Mouse (Mus musculus) heart, embryonic 10.5 days (tissue): ENCODE data around the gene Pofut1. TPM values are rescaled to one million over a fixed set of nuclear protein-coding genes. Genes with fewer than 3 reads are reported as not detected.
"Not testable (repeated sequence)": the region's sequence is repeated elsewhere in the genome, so short reads cannot be mapped to it uniquely, and the experiment has no call there.

Experiments
- DNase-seq: peaks from one replicate; pipeline ENCODE4 v3.0.0-alpha.2; 2017; ENCODE audit warnings: low spot score
- H3K27ac ChIP-seq: fragments of 300-500 bp; sonication (generic); 2 replicates; pipeline ENCODE4 v1.5.1; 2016; ENCODE audit warnings: mild to moderate bottlenecking
- H3K27me3 ChIP-seq: fragments of 300-500 bp; sonication (generic); 2 replicates; pipeline ENCODE4 v1.6.1; 2016; ENCODE audit warnings: mild to moderate bottlenecking; ENCODE audit not compliant: poor library complexity, insufficient read depth, severe bottlenecking
- H3K36me3 ChIP-seq: fragments of 300-500 bp; sonication (generic); 2 replicates; pipeline ENCODE4 v1.6.1; 2016; ENCODE audit warnings: mild to moderate bottlenecking, moderate library complexity
- H3K4me1 ChIP-seq: fragments of 300-500 bp; sonication (generic); 2 replicates; pipeline ENCODE4 v1.6.1; 2016; ENCODE audit warnings: mild to moderate bottlenecking
- H3K4me3 ChIP-seq: fragments of 300-500 bp; sonication (generic); 2 replicates; pipeline ENCODE4 v1.5.1; 2016; ENCODE audit warnings: mild to moderate bottlenecking, moderate library complexity
- H3K9me3 ChIP-seq: fragments of 300-500 bp; sonication (generic); 2 replicates; pipeline ENCODE4 v1.6.1; 2016; ENCODE audit warnings: mild to moderate bottlenecking, moderate library complexity
- WGBS: fragments of 180-500 bp; shearing (Covaris S2); methylation state at CpG from one replicate; pipeline ENCODE4 v1.1.7; 2016; 5-methylcytosine and 5-hydroxymethylcytosine counted together
- polyA plus RNA-seq: library from polyadenylated mRNA; unstranded; fragments of >200 nt; fragmentation: Nextera tagmentation; extraction: Ambion mirVana; gene quantifications from 2 replicates; pipeline ENCODE4 v1.2.1, GENCODE M21; 2016

The Pofut1 gene
- polyA plus RNA-seq, 1 experiment from 2014 or later, result 6.1 TPM

DNA sequence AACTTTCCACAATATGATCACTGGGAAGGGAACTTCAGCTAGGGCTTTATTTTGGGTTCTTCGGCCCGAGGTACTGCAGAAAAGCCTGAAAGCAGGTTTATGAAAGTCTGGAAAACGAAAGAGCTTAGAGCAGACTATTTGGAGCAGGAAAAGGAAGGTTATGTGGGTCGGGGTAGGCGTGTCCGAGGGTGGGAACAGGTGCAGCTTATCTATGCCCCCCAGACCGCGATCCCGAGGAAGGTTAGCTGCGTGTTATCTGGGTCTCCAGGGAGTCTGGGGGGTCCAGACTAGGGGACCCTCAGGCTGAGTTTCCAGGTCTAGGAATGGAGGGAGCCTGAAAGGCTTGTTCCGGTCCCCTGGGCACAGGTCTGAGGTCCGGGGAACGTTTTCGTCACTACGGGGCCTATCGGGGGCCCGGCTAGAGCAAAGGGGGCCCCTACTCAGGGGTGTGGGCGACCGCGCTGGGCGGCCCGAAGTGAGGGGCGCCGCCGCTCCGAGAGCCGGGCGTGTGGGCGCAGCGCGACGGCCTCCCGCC lies 565 bp upstream of the Pofut1 start:
- peaks cover 28% of the 10 kb centered on the region for H3K36me3 ChIP-seq
- WGBS, result under 1% methylated on average over 31 of the region's 33 CpGs
- H3K4me1 ChIP-seq, result peaks cover 41% of the 10 kb centered on the region

GRCm38 (mm10) chr2:153242156-153242555 lies 823 bp downstream of the Pofut1 start:
- Histone ChIP-seq H3K27me3 (no peaks in the 10 kb centered on the region), H3K36me3 (peaks cover 27% of the 10 kb centered on the region; the same call in 1 of the 2 replicates), H3K9me3 (no peaks in the 10 kb centered on the region), H3K27ac (peak overlapping the region; percentile 95; the same call in 1 of the 2 replicates), H3K4me1 (peaks cover 39% of the 10 kb centered on the region), H3K4me3 (peak overlapping the region; percentile 79)
- 69% methylated on average over 6 of the region's 6 CpGs for whole genome bisulfite sequencing
- DNase-seq, result no peak

More for the DNA sequence above, 565 bp upstream of the Pofut1 start:
- Histone ChIP-seq H3K27me3 (no peaks in the 10 kb centered on the region), H3K27ac (peak overlapping the region; percentile 95), H3K4me3 (peak overlapping the region; percentile 79), H3K9me3 (no peaks in the 10 kb centered on the region)
- DNase-seq, result peak; percentile 91

GRCm38 (mm10) chr2:153249751-153250150 lies 8.4 kb downstream of the Pofut1 start:
- Histone ChIP-seq H3K36me3 (peaks cover 76% of the 10 kb centered on the region), H3K27me3 (no peaks in the 10 kb centered on the region), H3K27ac (no peak overlapping the region), H3K4me3 (no peak overlapping the region), H3K9me3 (no peaks in the 10 kb centered on the region), H3K4me1 (no peaks in the 10 kb centered on the region)
- no peak for DNase-seq
- 87% methylated on average over 5 of the region's 5 CpGs for WGBS

- no peaks in the 10 kb centered on the region for H3K27me3 ChIP-seq
- H3K4me3 ChIP-seq, result no peak overlapping the region
- no peaks in the 10 kb centered on the region for H3K9me3 ChIP-seq
- no peak overlapping the region for H3K27ac ChIP-seq
- peaks cover 28% of the 10 kb centered on the region for H3K4me1 ChIP-seq
- DNase-seq, result no peak
- 79% methylated on average over 2 of the region's 2 CpGs for WGBS
- peaks cover 34% of the 10 kb centered on the region for H3K36me3 ChIP-seq
Observed at GRCm38 (mm10) chr2:153256604-153257003, 15.3 kb downstream of the Pofut1 start.

GRCm38 (mm10) chr2:153259030-153259863 lies 17.9 kb downstream of the Pofut1 start:
- 56% methylated on average over 12 of the region's 12 CpGs for WGBS
- no peak overlapping the region for H3K4me3 ChIP-seq
- peaks cover 28% of the 10 kb centered on the region for H3K4me1 ChIP-seq
- H3K36me3 ChIP-seq, result peaks cover 41% of the 10 kb centered on the region
- H3K27ac ChIP-seq, result no peak overlapping the region
- no peaks in the 10 kb centered on the region for H3K27me3 ChIP-seq
- DNase-seq, result no peak
- H3K9me3 ChIP-seq, result no peaks in the 10 kb centered on the region

DNA sequence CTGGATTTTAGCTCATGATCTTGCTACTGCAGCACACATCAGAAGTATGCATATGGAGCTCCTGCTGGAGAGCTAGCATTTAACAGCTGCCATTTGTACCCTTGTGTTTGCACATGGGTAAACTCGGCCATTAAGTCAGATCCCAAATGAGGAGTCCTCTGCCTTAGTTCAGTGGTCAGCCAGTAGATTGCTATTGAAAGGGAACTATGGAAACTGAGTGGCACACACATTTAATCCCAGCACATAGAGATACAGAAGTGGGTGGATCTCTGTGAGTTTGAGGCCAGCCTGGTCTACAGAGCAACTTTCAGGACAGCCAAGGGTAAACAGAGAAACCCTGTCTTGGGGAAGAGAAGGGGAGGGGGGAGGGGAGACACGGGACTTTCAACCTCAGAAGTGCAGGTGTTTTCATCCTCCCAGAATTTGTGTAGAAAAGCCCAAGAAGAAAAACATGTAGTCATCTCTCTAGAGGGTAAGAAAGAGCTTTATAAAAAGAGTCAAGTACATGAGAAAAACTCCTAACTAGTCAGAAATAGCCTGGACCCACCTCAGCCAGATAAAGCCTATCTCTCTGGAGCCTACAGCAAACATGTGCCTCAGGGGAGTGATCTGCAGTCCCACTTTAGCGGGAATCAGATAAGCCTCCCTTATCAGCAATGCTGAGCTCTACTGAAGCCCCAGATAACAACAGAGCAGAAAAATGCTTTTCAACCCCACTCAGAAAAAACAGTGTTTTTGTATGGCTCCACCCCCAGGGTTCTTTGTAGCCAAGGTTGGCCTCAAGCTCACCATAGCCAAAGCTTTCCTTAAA lies 18.7 kb downstream of the Pofut1 start:
- Histone ChIP-seq H3K27me3 (no peaks in the 10 kb centered on the region), H3K4me1 (peaks cover 28% of the 10 kb centered on the region), H3K4me3 (no peak overlapping the region), H3K36me3 (peaks cover 41% of the 10 kb centered on the region), H3K27ac (no peak overlapping the region), H3K9me3 (no peaks in the 10 kb centered on the region)
- WGBS, result 28% methylated on average over 3 of the region's 3 CpGs
- no peak for DNase-seq

- Histone ChIP-seq H3K36me3 (peaks cover 59% of the 10 kb centered on the region), H3K27me3 (no peaks in the 10 kb centered on the region), H3K9me3 (no peaks in the 10 kb centered on the region), H3K4me1 (peaks cover 28% of the 10 kb centered on the region), H3K4me3 (no peak overlapping the region), H3K27ac (no peak overlapping the region)
- no peak for DNase-seq
- 80% methylated on average over 6 of the region's 7 CpGs for WGBS
Observed at GRCm38 (mm10) chr2:153263053-153263452, 21.7 kb downstream of the Pofut1 start.

DNA sequence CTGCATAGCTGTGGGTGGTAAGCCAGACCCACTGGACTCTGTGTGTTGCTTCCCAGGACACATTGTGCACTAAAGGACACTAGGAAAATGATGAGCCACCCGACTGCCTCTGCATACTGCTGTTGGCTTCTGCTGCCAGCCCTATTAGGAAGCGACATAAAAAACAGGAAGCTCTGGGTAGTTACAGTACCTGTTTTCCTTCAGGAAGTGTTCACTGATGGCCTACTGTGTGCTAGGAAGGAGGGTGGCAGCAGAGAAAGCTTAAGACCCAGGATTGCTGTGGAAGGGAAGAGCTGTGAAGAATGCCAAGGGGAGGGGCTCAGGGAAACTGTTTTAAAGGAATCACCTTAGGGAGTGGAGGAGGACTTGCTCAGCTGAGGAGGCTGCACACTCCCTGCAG lies 26.0 kb downstream of the Pofut1 start:
- H3K36me3 ChIP-seq, result peaks cover 46% of the 10 kb centered on the region
- no peaks in the 10 kb centered on the region for H3K9me3 ChIP-seq
- peaks cover 6% of the 10 kb centered on the region for H3K4me1 ChIP-seq
- no peak for DNase-seq
- H3K4me3 ChIP-seq, result no peak overlapping the region
- WGBS, result 76% methylated on average over 2 of the region's 2 CpGs
- no peaks in the 10 kb centered on the region for H3K27me3 ChIP-seq
- H3K27ac ChIP-seq, result no peak overlapping the region

GRCm38 (mm10) chr2:153270231-153270915 lies 29.0 kb downstream of the Pofut1 start:
- H3K27me3 ChIP-seq, H3K9me3 ChIP-seq, DNase-seq, H3K27ac ChIP-seq, H3K4me3 ChIP-seq: not testable (repeated sequence)
- WGBS, result 62% methylated on average over 8 of the region's 8 CpGs
- Histone ChIP-seq H3K36me3 (peaks cover 17% of the 10 kb centered on the region), H3K4me1 (peaks cover 13% of the 10 kb centered on the region)

- not testable (repeated sequence) for H3K27me3 ChIP-seq, DNase-seq, H3K9me3 ChIP-seq, H3K36me3 ChIP-seq, H3K4me3 ChIP-seq
- Histone ChIP-seq H3K4me1 (peaks cover 13% of the 10 kb centered on the region), H3K27ac (peak overlapping the region; percentile 1; the same call in 1 of the 2 replicates)
- 66% methylated on average over 6 of the region's 6 CpGs for WGBS
Observed at GRCm38 (mm10) chr2:153274200-153274918, 33.0 kb downstream of the Pofut1 start.

- no peaks in the 10 kb centered on the region for H3K36me3 ChIP-seq
- no peak overlapping the region for H3K4me3 ChIP-seq
- no peak for DNase-seq
- peaks cover 10% of the 10 kb centered on the region for H3K4me1 ChIP-seq
- peak overlapping the region; percentile 1; the same call in 1 of the 2 replicates for H3K27ac ChIP-seq
- H3K9me3 ChIP-seq, result no peaks in the 10 kb centered on the region
- 77% methylated on average over 6 of the region's 6 CpGs for WGBS
- no peaks in the 10 kb centered on the region for H3K27me3 ChIP-seq
Observed at GRCm38 (mm10) chr2:153274919-153275247, 33.5 kb downstream of the Pofut1 start.

GRCm38 (mm10) chr2:153275577-153275976 lies 34.2 kb downstream of the Pofut1 start:
- H3K4me1 ChIP-seq, H3K4me3 ChIP-seq, H3K36me3 ChIP-seq, DNase-seq, H3K9me3 ChIP-seq, H3K27ac ChIP-seq, H3K27me3 ChIP-seq: not testable (repeated sequence)
- 71% methylated on average over 3 of the region's 3 CpGs for WGBS
